Mouse (Mus musculus) heart, embryonic 14.5 days (tissue): ENCODE results near the gene Clec9a. TPM values are rescaled to one million over a fixed set of nuclear protein-coding genes. Genes with fewer than 3 reads are reported as not detected.

Experiments used
- ATAC-seq: fragments of 200-750 bp; cut with Nextera tagmentation; 2 replicates; pipeline ENCODE4 v1.8.0; 2017; ENCODE audit warnings: low read depth, moderate TSS enrichment; ENCODE audit not compliant: insufficient number of reproducible peaks, insufficient read depth, low FRiP score
- H3K27ac ChIP-seq, 2 experiments: fragments of 200-500 bp in 1 of 2; fragments of 300-500 bp in 1 of 2; sonication (generic) in 1 of 2; replicated peaks in 1 of 2; 2 replicates each; pipeline ENCODE4 v1.5.1; 2012 to 2014; ENCODE audit warnings: low read depth in 2 of 2, low read length in 2 of 2, control low read depth in 1 of 2, mild to moderate bottlenecking in 1 of 2, mixed read lengths in 1 of 2; ENCODE audit not compliant: control insufficient read depth in 1 of 2, insufficient read depth in 1 of 2
- H3K27me3 ChIP-seq: fragments of 300-500 bp; sonication (generic); 2 replicates; pipeline ENCODE4 v1.6.1; 2014; ENCODE audit warnings: mild to moderate bottlenecking, low read length, control low read depth; ENCODE audit not compliant: control insufficient read depth, insufficient read depth
- H3K36me3 ChIP-seq: fragments of 300-500 bp; sonication (generic); 2 replicates; pipeline ENCODE4 v1.6.1; 2014; ENCODE audit warnings: mild to moderate bottlenecking, control low read depth, low read length, mixed read lengths; ENCODE audit not compliant: control insufficient read depth, insufficient read depth
- H3K4me1 ChIP-seq, 2 experiments: fragments of 200-500 bp in 1 of 2; fragments of 300-500 bp in 1 of 2; sonication (generic) in 1 of 2; 2 replicates each; pipeline ENCODE4 v1.6.1; 2012 to 2014; ENCODE audit warnings: low read length in 2 of 2, control low read depth in 1 of 2, mixed read lengths in 1 of 2; ENCODE audit not compliant: control insufficient read depth in 2 of 2, insufficient read depth in 2 of 2
- H3K4me2 ChIP-seq: fragments of 300-500 bp; sonication (generic); 2 replicates; pipeline ENCODE4 v1.6.1; 2014; ENCODE audit warnings: mild to moderate bottlenecking, low read length
- H3K4me3 ChIP-seq, 2 experiments: fragments of 200-500 bp in 1 of 2; fragments of 300-500 bp in 1 of 2; sonication (generic) in 1 of 2; 2 replicates each; pipeline ENCODE4 v1.5.1; 2012 to 2014; ENCODE audit warnings: low read length in 2 of 2, mild to moderate bottlenecking in 2 of 2, control low read depth in 1 of 2, low read depth in 1 of 2, moderate library complexity in 1 of 2; ENCODE audit not compliant: control insufficient read depth in 1 of 2, insufficient read depth in 1 of 2
- H3K9ac ChIP-seq: fragments of 300-500 bp; sonication (generic); 2 replicates; pipeline ENCODE4 v1.6.1; 2014; ENCODE audit warnings: mild to moderate bottlenecking, low read length
- H3K9me3 ChIP-seq: fragments of 300-500 bp; sonication (generic); 2 replicates; pipeline ENCODE4 v1.6.1; 2016; ENCODE audit warnings: low read length, control low read depth; ENCODE audit not compliant: control insufficient read depth
- WGBS: fragments of 180-500 bp; shearing (Covaris S2); extraction: QIAGEN DNeasy Blood & Tissue Kit; methylation state at CpG from one replicate; pipeline ENCODE4 v1.1.7; 2014; 5-methylcytosine and 5-hydroxymethylcytosine counted together
- polyA plus RNA-seq: library from polyadenylated mRNA; unstranded; fragments of >200 nt; fragmentation: Nextera tagmentation; extraction: Ambion mirVana; gene quantifications from 2 replicates; pipeline ENCODE4 v1.2.1, GENCODE M21; 2014

Gene Clec9a
- polyA plus RNA-seq, 1 experiment from 2014 or later = 0.42 TPM

DNA sequence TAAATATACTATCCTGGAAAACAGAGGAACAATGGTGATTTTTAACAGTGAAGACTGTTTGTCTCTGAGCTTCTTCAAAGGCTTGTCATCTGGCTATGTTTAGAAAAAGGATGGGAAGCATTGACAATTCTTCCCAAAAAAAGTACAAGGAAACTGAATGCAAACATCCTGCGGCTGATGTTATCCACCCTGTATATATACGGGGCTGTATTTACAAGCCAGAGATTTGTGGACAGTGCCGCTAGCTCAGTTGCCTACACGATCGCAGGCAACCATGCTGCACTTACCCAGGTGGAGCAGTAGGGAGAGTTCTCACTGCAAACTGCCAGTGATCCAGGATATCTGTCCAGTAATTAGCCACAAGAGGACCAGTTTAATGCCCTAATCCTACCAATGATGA lies 16.6 kb downstream of the Clec9a start:
- Histone ChIP-seq H3K4me3 (no peak overlapping the region), H3K9ac (no peak overlapping the region), H3K27me3 (no peaks in the 10 kb centered on the region), H3K27ac (peak overlapping the region; percentile 57 to 75; a peak in 3 of 4 replicates), H3K36me3 (no peaks in the 10 kb centered on the region), H3K4me2 (no peak overlapping the region), H3K9me3 (no peaks in the 10 kb centered on the region), H3K4me1 (peaks cover 5 to 10% of the 10 kb centered on the region in 2 experiments; a peak in 3 of 4 replicates)
- ATAC-seq = no peak
- WGBS = 63% methylated on average over 5 of the region's 5 CpGs

DNA sequence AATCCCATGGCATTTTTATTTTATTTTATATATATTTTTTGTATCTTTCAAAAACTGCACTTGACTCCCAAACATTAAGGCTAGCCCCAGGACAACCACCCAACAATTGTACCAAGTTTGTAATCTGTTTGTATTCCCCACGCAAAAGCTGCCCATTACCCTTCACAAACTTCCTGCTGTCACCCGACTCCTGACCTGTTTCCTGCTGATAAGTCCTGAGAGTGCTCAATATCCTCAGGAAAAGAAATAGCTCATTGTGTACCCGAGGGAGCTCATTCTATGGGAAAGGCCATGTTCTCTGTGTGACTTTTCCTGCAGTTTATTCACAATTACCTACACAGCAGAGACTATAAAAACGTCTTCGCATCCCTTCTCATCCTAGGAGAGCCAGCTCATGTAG lies 17.1 kb downstream of the Clec9a start:
- Histone ChIP-seq H3K36me3 (no peaks in the 10 kb centered on the region), H3K9me3 (no peaks in the 10 kb centered on the region), H3K4me1 (peaks cover 5 to 10% of the 10 kb centered on the region in 2 experiments; a peak in 3 of 4 replicates), H3K27ac (peak overlapping the region in 1 of 2 experiments; percentile 41; a peak in 1 of 4 replicates), H3K4me2 (no peak overlapping the region), H3K27me3 (no peaks in the 10 kb centered on the region), H3K4me3 (no peak overlapping the region), H3K9ac (no peak overlapping the region)
- ATAC-seq = peak; percentile 78
- WGBS = 32% methylated on average over 5 of the region's 5 CpGs

DNA sequence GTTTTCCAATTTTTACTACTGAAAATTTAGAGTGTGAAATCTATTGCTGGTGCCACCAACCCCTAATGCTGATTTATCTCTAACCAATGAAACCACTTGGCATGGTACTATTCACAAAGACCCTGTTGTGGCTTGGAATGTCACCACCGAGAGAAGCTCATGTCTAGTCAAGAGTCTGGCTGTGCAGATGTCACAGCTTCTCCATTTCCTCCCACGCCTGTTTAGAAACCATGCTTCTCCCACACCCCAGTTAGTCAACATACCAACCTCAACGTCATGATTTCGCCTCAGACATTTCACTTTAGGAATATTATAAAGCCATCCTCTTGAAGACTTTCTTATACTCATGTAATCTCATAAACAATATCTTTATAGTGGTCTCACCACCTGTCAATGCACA lies 18.6 kb downstream of the Clec9a start:
- WGBS = 65% methylated on average over 4 of the region's 4 CpGs
- Histone ChIP-seq H3K9ac (no peak overlapping the region), H3K4me1 (peaks cover 5 to 10% of the 10 kb centered on the region in 2 experiments; a peak in 3 of 4 replicates), H3K27me3 (no peaks in the 10 kb centered on the region), H3K4me3 (no peak overlapping the region), H3K4me2 (no peak overlapping the region), H3K36me3 (no peaks in the 10 kb centered on the region), H3K9me3 (no peaks in the 10 kb centered on the region), H3K27ac (no peak overlapping the region)
- ATAC-seq = no peak

DNA sequence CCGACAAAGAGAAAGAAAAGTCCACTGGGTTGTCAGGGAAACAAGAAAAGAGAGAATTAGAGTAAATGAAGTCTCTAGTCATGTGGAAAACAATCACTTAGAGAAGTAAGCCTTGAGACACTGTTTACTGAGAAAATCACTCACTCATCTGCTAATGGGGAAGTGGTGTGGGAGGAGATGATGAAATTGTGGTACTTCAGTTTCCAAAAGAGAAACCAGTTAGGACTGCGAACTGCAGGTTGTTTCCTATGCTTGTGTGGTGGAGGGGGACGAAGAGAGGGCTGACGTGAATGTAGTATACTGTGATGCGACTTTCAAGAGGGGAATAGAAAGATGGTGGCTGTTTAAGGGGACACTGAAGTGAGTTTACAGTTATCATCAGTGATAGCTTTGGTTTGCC lies 25.6 kb downstream of the Clec9a start:
- Histone ChIP-seq H3K9me3 (no peaks in the 10 kb centered on the region), H3K27me3 (no peaks in the 10 kb centered on the region), H3K36me3 (no peaks in the 10 kb centered on the region), H3K27ac (no peak overlapping the region), H3K4me3 (no peak overlapping the region), H3K4me1 (no peaks in the 10 kb centered on the region), H3K4me2 (no peak overlapping the region), H3K9ac (no peak overlapping the region)
- ATAC-seq = no peak
- 73% methylated on average over 5 of the region's 5 CpGs for WGBS

DNA sequence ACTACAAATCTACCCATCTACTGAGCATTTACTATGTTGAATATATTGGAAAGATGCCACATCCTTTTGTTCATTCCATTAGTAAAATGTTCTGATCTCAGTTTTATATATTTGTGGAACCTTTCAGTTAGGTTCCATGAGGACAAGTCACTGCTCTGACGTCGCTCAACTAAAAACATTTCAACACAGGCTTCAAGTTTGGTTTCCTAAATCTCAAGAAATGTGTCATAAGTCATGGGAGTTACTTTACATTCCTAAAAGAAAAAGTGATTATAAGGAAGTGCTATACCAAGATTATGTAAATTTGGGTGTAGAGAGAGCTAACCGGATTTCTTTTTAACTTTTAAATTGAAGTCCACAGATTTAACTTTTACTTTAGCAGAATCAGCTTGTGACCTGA lies 27.4 kb downstream of the Clec9a start:
- Histone ChIP-seq H3K4me3 (no peak overlapping the region), H3K27ac (no peak overlapping the region), H3K4me1 (no peaks in the 10 kb centered on the region), H3K9ac (no peak overlapping the region), H3K36me3 (no peaks in the 10 kb centered on the region), H3K27me3 (no peaks in the 10 kb centered on the region), H3K9me3 (no peaks in the 10 kb centered on the region), H3K4me2 (no peak overlapping the region)
- ATAC-seq = no peak
- 81% methylated on average over 3 of the region's 3 CpGs for WGBS

DNA sequence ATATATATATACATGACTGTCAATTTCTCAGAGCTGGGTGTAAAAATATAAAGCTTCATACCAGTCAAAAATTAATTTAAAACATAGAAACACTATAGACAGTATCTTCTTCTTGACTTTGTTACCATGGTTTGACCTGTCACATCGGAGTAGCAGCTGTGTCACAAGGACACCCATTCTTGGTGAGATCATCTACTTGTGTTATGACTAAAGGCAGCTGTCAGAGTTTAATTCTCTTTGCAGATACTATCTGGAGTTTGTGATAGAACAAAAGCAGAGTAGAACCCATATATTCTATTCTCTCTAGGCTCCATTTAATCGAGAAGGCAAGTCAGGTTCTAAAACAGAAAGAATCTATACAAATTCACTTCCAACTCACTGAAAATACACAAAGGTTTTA lies 29.4 kb downstream of the Clec9a start:
- 81% methylated on average over 2 of the region's 2 CpGs for whole genome bisulfite sequencing
- Histone ChIP-seq H3K27ac (no peak overlapping the region), H3K36me3 (no peaks in the 10 kb centered on the region), H3K4me1 (no peaks in the 10 kb centered on the region), H3K9me3 (no peaks in the 10 kb centered on the region), H3K27me3 (no peaks in the 10 kb centered on the region), H3K4me2 (no peak overlapping the region), H3K9ac (no peak overlapping the region), H3K4me3 (no peak overlapping the region)
- ATAC-seq = no peak

DNA sequence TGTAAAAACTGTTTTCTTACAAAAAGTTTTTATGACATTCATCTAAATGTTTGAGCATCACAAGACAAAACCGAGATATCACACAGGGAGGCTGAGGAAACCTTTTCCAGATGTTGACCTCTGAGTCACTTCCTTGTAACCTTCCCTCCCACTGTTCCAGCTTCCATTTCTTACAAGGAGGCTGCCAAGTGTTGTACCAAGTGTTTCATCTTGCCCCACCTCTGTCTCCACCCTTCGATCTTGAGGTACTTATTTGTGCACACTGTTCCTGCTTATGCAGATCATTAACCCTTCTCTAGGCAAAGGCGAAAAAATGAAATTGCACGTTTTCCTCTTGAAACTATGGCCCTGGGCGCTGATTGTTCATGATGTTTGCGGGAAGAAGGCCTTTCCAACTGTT lies 41.1 kb downstream of the Clec9a start:
- no peaks in the 10 kb centered on the region for H3K27me3 ChIP-seq
- 60% methylated on average over 6 of the region's 6 CpGs for WGBS
- no peak overlapping the region for H3K27ac ChIP-seq
- peak overlapping the region; percentile 37; the same call in 1 of the 2 replicates for H3K4me2 ChIP-seq
- no peak overlapping the region for H3K4me3 ChIP-seq
- no peak overlapping the region for H3K9ac ChIP-seq
- no peaks in the 10 kb centered on the region for H3K4me1 ChIP-seq
- H3K36me3 ChIP-seq = no peaks in the 10 kb centered on the region
- no peak for ATAC-seq
- H3K9me3 ChIP-seq = no peaks in the 10 kb centered on the region

DNA sequence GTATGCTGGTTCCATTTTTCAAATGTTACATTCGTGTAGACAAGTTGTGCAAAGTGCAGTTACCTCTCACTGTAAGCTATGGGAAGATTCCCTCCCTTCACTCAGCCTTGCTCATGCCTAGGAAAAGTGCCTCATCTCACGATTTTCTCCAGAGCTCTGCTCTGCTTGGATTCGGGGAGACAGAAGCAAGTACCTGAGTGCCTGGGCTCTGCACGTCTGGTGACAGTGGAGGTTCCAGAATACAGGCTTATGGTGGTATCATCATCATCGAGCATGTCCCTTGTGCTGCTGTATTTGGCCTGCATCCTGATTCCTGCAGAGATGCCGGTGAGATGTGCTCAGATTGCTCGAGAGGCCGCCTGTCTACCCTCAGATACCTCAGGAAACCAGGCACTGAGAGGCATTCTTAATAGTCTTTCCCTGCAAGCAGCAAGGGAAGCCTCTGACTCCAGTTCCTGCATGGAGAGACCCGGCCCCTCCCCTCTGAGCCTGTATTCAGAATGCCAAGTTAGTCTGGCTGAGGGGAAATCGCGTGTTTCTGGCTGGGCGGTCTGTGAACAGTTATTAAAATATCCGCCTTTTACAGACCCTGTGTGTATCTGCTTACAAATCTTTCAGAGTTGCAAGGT lies 42.9 kb downstream of the Clec9a start, which contains the start of gene Clec1a:
Gene Clec1a, minus strand, starts transcription at position 590 of the 629 bp plus-strand sequence.
- H3K36me3 ChIP-seq = no peaks in the 10 kb centered on the region
- 48% methylated on average over 13 of the region's 13 CpGs for WGBS
- peak within 1 kb of the TSS; percentile 14; the same call in 1 of the 2 replicates for H3K9ac ChIP-seq
- H3K27ac ChIP-seq = peak within 1 kb of the TSS; percentile 39 to 52; a peak in 2 of 4 replicates
- H3K9me3 ChIP-seq = no peaks in the 10 kb centered on the region
- peak within 1 kb of the TSS; percentile 2 to 23; a peak in 2 of 4 replicates for H3K4me3 ChIP-seq
- H3K4me2 ChIP-seq = peak within 1 kb of the TSS; percentile 37
- H3K4me1 ChIP-seq = no peaks in the 10 kb centered on the region
- no peaks in the 10 kb centered on the region for H3K27me3 ChIP-seq
- ATAC-seq = no peak; the same call in 1 of the 2 replicates
